Mouse (Mus musculus): ENCODE measurements around the gene Tsga13.

Gene Tsga13

GRCm38 (mm10) chr6:30865031-30865678, 50.2 kb downstream of the Tsga13 start:
- DNase-seq (ENCODE audit: low read depth, low spot score): no peak

- no peak for DNase-seq (ENCODE audit: low read depth, low spot score)
These were observed 59.4 kb downstream of the Tsga13 start for GRCm38 (mm10) chr6:30855956-30856355.

GRCm38 (mm10) chr6:30855205-30855604, 60.2 kb downstream of the Tsga13 start:
- no peak for DNase-seq (ENCODE audit: low read depth, low spot score)

GRCm38 (mm10) chr6:30849818-30850217, 65.6 kb downstream of the Tsga13 start:
- no peak for DNase-seq (ENCODE audit: low read depth, low spot score)

Measured in mesoderm, embryonic 11.5 days (tissue).